Mouse (Mus musculus) cerebellum, adult (tissue): ENCODE data around the gene Lyzl4.

Experiments used
- ATAC-seq: cut with Nextera tagmentation; 2 replicates; pipeline ENCODE4 v1.9.2; 2017; ENCODE audit warnings: mild to moderate bottlenecking, moderate library complexity, mixed read lengths; ENCODE audit not compliant: insufficient number of reproducible peaks, low FRiP score, low TSS enrichment

Lyzl4 gene

DNA sequence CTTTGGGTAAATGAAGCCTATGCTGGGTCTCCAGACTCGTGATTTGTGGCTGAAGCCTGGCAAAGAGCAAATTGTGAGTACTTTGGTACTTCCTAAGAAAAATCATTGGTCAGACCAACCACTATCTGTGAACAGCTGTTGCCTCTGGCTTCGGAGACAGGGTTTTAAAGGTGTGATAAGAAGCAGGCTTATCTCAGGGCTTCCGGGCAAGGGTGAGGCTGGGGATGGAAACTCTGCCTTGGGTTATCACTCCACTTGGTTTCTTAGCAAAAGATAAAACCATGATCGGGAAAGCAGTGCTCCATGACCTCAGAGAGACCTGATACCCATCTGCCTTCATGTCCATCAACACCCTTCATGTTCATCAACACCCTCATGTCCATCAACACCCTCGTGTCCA is 92.9 kb downstream of the Lyzl4 start:
- ATAC-seq, result no peak

DNA sequence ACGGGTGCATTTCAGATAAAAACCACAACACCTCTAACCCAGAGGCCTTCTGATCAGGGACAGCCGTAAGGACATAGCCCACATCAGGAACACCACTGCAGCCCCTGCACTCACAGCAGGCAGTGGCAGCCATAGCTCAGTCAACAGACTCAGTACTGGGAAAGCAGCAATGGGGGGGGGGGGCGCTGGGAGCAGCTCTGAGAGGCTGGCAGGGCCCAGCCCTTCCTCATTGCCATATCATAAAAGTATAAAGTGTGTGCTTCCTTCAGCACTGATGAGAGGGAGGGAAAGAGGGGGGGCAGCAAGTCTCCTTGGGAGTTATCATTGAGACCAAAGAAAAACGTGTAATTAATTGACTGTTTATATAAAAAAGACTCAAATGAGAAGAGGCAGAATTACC is 94.5 kb downstream of the Lyzl4 start:
- no peak for ATAC-seq

DNA sequence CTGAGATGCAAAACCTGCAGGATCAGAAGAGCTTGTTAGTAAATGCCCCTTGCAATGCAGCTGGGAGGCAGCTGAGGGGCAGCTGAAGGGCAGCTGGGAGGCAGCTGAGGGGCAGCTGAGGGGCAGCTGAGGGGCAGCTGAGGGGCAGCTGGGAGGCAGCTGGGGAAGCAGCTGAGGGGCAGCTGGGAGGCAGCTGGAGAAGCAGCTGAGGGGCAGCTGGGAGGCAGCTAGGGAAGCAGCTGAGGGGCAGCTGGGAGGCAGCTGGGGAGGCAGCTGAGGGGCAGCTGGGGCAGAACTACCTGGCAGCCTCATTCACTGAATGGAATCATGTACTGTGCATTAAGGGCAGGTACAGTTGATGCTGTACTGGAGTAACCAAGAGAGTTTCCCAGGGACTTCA is 100.4 kb downstream of the Lyzl4 start:
- no peak for ATAC-seq

- no peak for ATAC-seq
Observed at GRCm38 (mm10) chr9:121532626-121533025, 109.3 kb downstream of the Lyzl4 start.

- no peak for ATAC-seq
Observed at GRCm38 (mm10) chr9:121528605-121529357, 113.1 kb downstream of the Lyzl4 start.
